Mouse (Mus musculus): ENCODE measurements around the gene Tcte3. TPM values are rescaled to one million over a fixed set of nuclear protein-coding genes. Genes with fewer than 3 reads are reported as not detected.
A peak's percentile ranks its signal among the peaks of the same experiment; 100 is the strongest.
"Not testable (repeated sequence)": the region's sequence is repeated elsewhere in the genome, so short reads cannot be mapped to it uniquely, and the experiment has no call there.

Tcte3 gene
- total RNA-seq (2014; fragmentation: Nextera tagmentation) (6.5 and 7.7 TPM in 2 replicates), total RNA-seq (2017) (3.3 TPM in 1 of 2 replicates, not detected in the other)

- peak; percentile 91 for ATAC-seq (replicated peaks; ENCODE audit: low FRiP score, low TSS enrichment, poor library complexity, severe bottlenecking)
Observed at GRCm38 (mm10) chr17:15041175-15041729, at the start of gene Tcte3, which contains the start of the genes Ermard and Gm3448. Gene Tcte3, minus strand, starts transcription at chr17:15041488. Gene Ermard, plus strand, starts transcription at chr17:15041208. Gene Gm3448, minus strand, starts transcription at chr17:15041537.

- no peak for ATAC-seq (replicated peaks; ENCODE audit: low FRiP score, low TSS enrichment, poor library complexity, severe bottlenecking)
Observed at GRCm38 (mm10) chr17:15088591-15089001, 47.3 kb upstream of the Tcte3 start.

GRCm38 (mm10) chr17:15088166-15088565 lies 46.9 kb upstream of the Tcte3 start:
- no peak for ATAC-seq (replicated peaks; ENCODE audit: low FRiP score, low TSS enrichment, poor library complexity, severe bottlenecking)

- ATAC-seq (replicated peaks; ENCODE audit: low FRiP score, low TSS enrichment, poor library complexity, severe bottlenecking) = no peak
Observed at GRCm38 (mm10) chr17:15085006-15085405, 43.7 kb upstream of the Tcte3 start.

GRCm38 (mm10) chr17:15084226-15084848 lies 43.0 kb upstream of the Tcte3 start:
- peak; percentile 95 for ATAC-seq (replicated peaks; ENCODE audit: low FRiP score, low TSS enrichment, poor library complexity, severe bottlenecking)

GRCm38 (mm10) chr17:15077536-15077935 lies 36.2 kb upstream of the Tcte3 start:
- peak; percentile 98 for ATAC-seq (replicated peaks; ENCODE audit: low FRiP score, low TSS enrichment, poor library complexity, severe bottlenecking)

- ATAC-seq (replicated peaks; ENCODE audit: low FRiP score, low TSS enrichment, poor library complexity, severe bottlenecking) = no peak
Observed at GRCm38 (mm10) chr17:15075033-15075432, 33.7 kb upstream of the Tcte3 start.

GRCm38 (mm10) chr17:15072211-15072610 lies 30.9 kb upstream of the Tcte3 start:
- ATAC-seq (replicated peaks; ENCODE audit: low FRiP score, low TSS enrichment, poor library complexity, severe bottlenecking) = no peak

GRCm38 (mm10) chr17:15069124-15069523 lies 27.8 kb upstream of the Tcte3 start:
- ATAC-seq (replicated peaks; ENCODE audit: low FRiP score, low TSS enrichment, poor library complexity, severe bottlenecking) = no peak

GRCm38 (mm10) chr17:15068040-15068792 lies 26.9 kb upstream of the Tcte3 start:
- no peak for ATAC-seq (replicated peaks; ENCODE audit: low FRiP score, low TSS enrichment, poor library complexity, severe bottlenecking)

- ATAC-seq (replicated peaks; ENCODE audit: low FRiP score, low TSS enrichment, poor library complexity, severe bottlenecking) = no peak
Observed at GRCm38 (mm10) chr17:15066911-15067310, 25.6 kb upstream of the Tcte3 start.

- ATAC-seq (replicated peaks; ENCODE audit: low FRiP score, low TSS enrichment, poor library complexity, severe bottlenecking) = peak; percentile 36; the same call in 1 of the 2 replicates
Observed at GRCm38 (mm10) chr17:15066066-15066465, 24.8 kb upstream of the Tcte3 start.

GRCm38 (mm10) chr17:15065391-15066024 lies 24.2 kb upstream of the Tcte3 start:
- peak; percentile 64 for ATAC-seq (replicated peaks; ENCODE audit: low FRiP score, low TSS enrichment, poor library complexity, severe bottlenecking)

- no peak for ATAC-seq (replicated peaks; ENCODE audit: low FRiP score, low TSS enrichment, poor library complexity, severe bottlenecking)
Observed at GRCm38 (mm10) chr17:15060356-15060755, 19.1 kb upstream of the Tcte3 start.

GRCm38 (mm10) chr17:15059646-15060045 lies 18.4 kb upstream of the Tcte3 start:
- ATAC-seq (replicated peaks; ENCODE audit: low FRiP score, low TSS enrichment, poor library complexity, severe bottlenecking) = no peak

- ATAC-seq (replicated peaks; ENCODE audit: low FRiP score, low TSS enrichment, poor library complexity, severe bottlenecking) = no peak
Observed at GRCm38 (mm10) chr17:15058161-15058591, 16.9 kb upstream of the Tcte3 start.

GRCm38 (mm10) chr17:15055925-15056324 lies 14.6 kb upstream of the Tcte3 start:
- ATAC-seq (replicated peaks; ENCODE audit: low FRiP score, low TSS enrichment, poor library complexity, severe bottlenecking) = no peak

- not testable (repeated sequence) for ATAC-seq (replicated peaks; ENCODE audit: low FRiP score, low TSS enrichment, poor library complexity, severe bottlenecking)
Observed at GRCm38 (mm10) chr17:15053829-15054200, 12.5 kb upstream of the Tcte3 start.

- peak; percentile 43; the same call in 1 of the 2 replicates for ATAC-seq (replicated peaks; ENCODE audit: low FRiP score, low TSS enrichment, poor library complexity, severe bottlenecking)
Observed at GRCm38 (mm10) chr17:15053183-15053828, 12.0 kb upstream of the Tcte3 start.
